Mouse (Mus musculus) kidney, adult 2 months (tissue): Measurements from ENCODE around the gene Lekr1.

Source experiments
- CTCF ChIP-seq: fragments of 200-500 bp; conservative IDR thresholded peaks from 2 replicates; pipeline ENCODE4 v1.5.1; 2011; ENCODE audit warnings: low read depth, mild to moderate bottlenecking, control low read depth, low read length, moderate library complexity, mixed read lengths; ENCODE audit not compliant: insufficient read depth, insufficient read length
- POLR2A ChIP-seq: fragments of 200-500 bp; IDR thresholded peaks from one replicate; pipeline ENCODE4 v1.6.1; 2011; ENCODE audit warnings: low read depth, low read length, control low read depth

DNA sequence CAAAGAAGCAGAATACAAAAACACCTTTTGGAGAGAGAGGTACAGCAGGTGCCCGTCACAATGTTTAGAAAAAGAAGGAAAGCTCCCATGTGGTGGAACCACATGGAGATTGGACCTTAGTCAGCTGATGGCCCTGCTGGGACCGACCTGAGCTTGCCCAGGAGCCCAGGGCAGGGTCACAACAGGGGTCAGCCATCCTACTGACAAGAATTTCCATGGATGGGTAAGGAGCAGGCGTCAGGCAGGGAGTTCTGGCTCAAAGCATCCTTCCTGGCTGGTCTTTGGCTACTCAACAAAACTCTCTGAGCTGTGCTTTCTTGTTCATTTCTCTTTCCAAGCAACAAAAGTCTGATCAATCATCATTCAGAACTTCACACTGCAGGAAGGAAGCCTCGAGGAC lies 194.9 kb downstream of the Lekr1 start:
- TF ChIP-seq CTCF (no peak), POLR2A (no peak)
